Mouse (Mus musculus) thymus, adult 18-20 months (tissue): ENCODE measurements around the gene Fam120a.

Experiments used
- DNase-seq, 2 experiments: peaks; one replicate each; pipeline ENCODE4 v3.0.0; 2022; ENCODE audit warnings: mixed read lengths in 2 of 2

Gene Fam120a

GRCm38 (mm10) chr13:48851719-48852118 lies 116.1 kb downstream of the Fam120a start:
- no peak for DNase-seq

GRCm38 (mm10) chr13:48850771-48851170 lies 117.0 kb downstream of the Fam120a start:
- DNase-seq: no peak

- no peak for DNase-seq
These were observed 117.5 kb downstream of the Fam120a start for GRCm38 (mm10) chr13:48850326-48850725.

- no peak for DNase-seq
These were observed 118.7 kb downstream of the Fam120a start for GRCm38 (mm10) chr13:48849155-48849554.

GRCm38 (mm10) chr13:48845308-48845707 lies 122.5 kb downstream of the Fam120a start:
- DNase-seq: peak in 1 of 2 experiments; percentile 60

GRCm38 (mm10) chr13:48843530-48843929 lies 124.3 kb downstream of the Fam120a start:
- peak in 1 of 2 experiments; percentile 70 for DNase-seq

- no peak for DNase-seq
These were observed 125.8 kb downstream of the Fam120a start for GRCm38 (mm10) chr13:48841905-48842592.

GRCm38 (mm10) chr13:48838284-48838683 lies 129.5 kb downstream of the Fam120a start:
- DNase-seq: no peak

- peak in 1 of 2 experiments; percentile 58 for DNase-seq
These were observed 130.3 kb downstream of the Fam120a start for GRCm38 (mm10) chr13:48837537-48837936.

- DNase-seq: no peak
These were observed 137.1 kb downstream of the Fam120a start for GRCm38 (mm10) chr13:48830528-48831250.

- no peak for DNase-seq
These were observed 138.0 kb downstream of the Fam120a start for GRCm38 (mm10) chr13:48829780-48830179.
